Mouse (Mus musculus) midbrain, embryonic 13.5 days (tissue): ENCODE results near the gene 5830473C10Rik. TPM values are rescaled to one million over a fixed set of nuclear protein-coding genes. Genes with fewer than 3 reads are reported as not detected.
"Not testable (repeated sequence)": the region's sequence is repeated elsewhere in the genome, so short reads cannot be mapped to it uniquely, and the experiment has no call there.

Experiments used
- ATAC-seq: fragments of 200-750 bp; cut with Nextera tagmentation; 2 replicates; pipeline ENCODE4 v1.8.0; 2017; ENCODE audit warnings: mild to moderate bottlenecking, moderate TSS enrichment, moderate library complexity
- H3K27ac ChIP-seq: fragments of 300-500 bp; sonication (generic); 2 replicates; pipeline ENCODE4 v1.5.1; 2015; ENCODE audit warnings: inconsistent platforms, mild to moderate bottlenecking, moderate library complexity
- H3K27me3 ChIP-seq: fragments of 300-500 bp; sonication (generic); 2 replicates; pipeline ENCODE4 v1.6.1; 2015; ENCODE audit warnings: mild to moderate bottlenecking, inconsistent platforms
- H3K36me3 ChIP-seq: fragments of 300-500 bp; sonication (generic); 2 replicates; pipeline ENCODE4 v1.6.1; 2015; ENCODE audit warnings: mild to moderate bottlenecking, inconsistent platforms
- H3K4me1 ChIP-seq: fragments of 300-500 bp; sonication (generic); replicated peaks from 2 replicates; pipeline ENCODE4 v1.6.1; 2015; ENCODE audit warnings: inconsistent platforms
- H3K4me2 ChIP-seq: fragments of 300-500 bp; sonication (generic); replicated peaks from 2 replicates; pipeline ENCODE4 v1.6.1; 2015; ENCODE audit warnings: moderate library complexity, mild to moderate bottlenecking, inconsistent platforms
- H3K4me3 ChIP-seq: fragments of 300-500 bp; sonication (generic); replicated peaks from 2 replicates; pipeline ENCODE4 v1.5.1; 2015; ENCODE audit warnings: mild to moderate bottlenecking, inconsistent platforms
- H3K9ac ChIP-seq: fragments of 300-500 bp; sonication (generic); replicated peaks from 2 replicates; pipeline ENCODE4 v1.6.1; 2015; ENCODE audit warnings: mild to moderate bottlenecking, inconsistent platforms
- H3K9me3 ChIP-seq: fragments of 300-500 bp; sonication (generic); 2 replicates; pipeline ENCODE4 v1.6.1; 2016; ENCODE audit warnings: mild to moderate bottlenecking, inconsistent platforms
- WGBS: fragments of 180-500 bp; shearing (Covaris S2); methylation state at CpG from one replicate; pipeline ENCODE4 v1.1.7; 2015; 5-methylcytosine and 5-hydroxymethylcytosine counted together
- polyA plus RNA-seq: library from polyadenylated mRNA; unstranded; fragments of >200 nt; fragmentation: Nextera tagmentation; extraction: Ambion mirVana; gene quantifications from 2 replicates; pipeline ENCODE4 v1.2.1, GENCODE M21; 2015

The 5830473C10Rik gene
- polyA plus RNA-seq, 1 experiment from 2014 or later = not detected

DNA sequence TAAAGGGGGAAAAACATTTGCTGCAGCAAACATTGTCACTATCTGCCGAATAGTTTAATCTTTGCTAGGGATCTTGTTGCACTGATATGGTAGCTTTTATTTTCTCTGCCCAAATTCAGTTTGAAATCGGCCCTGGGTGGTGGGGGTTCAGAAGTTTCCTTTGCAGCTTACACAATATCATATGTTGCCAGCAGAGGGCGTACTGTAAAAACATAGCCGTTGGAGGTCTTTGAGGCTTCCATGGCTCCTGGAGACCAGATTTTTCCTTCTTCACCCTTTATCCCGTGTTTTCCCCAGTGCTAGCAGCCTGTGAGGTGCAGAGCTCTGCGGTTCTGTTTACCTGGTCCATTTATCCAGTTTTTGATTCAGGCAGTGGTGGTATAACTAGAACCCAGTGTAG lies 40.6 kb downstream of the 5830473C10Rik start:
- 24% methylated on average over 6 of the region's 6 CpGs for whole genome bisulfite sequencing
- no peak overlapping the region for H3K4me3 ChIP-seq
- ATAC-seq = no peak
- H3K27ac ChIP-seq = no peak overlapping the region
- H3K9ac ChIP-seq = no peak overlapping the region
- no peaks in the 10 kb centered on the region for H3K27me3 ChIP-seq
- H3K4me2 ChIP-seq = no peak overlapping the region
- H3K4me1 ChIP-seq = no peaks in the 10 kb centered on the region
- no peaks in the 10 kb centered on the region for H3K36me3 ChIP-seq
- H3K9me3 ChIP-seq = no peaks in the 10 kb centered on the region

GRCm38 (mm10) chr5:90603407-90603923 lies 42.6 kb downstream of the 5830473C10Rik start:
- no peaks in the 10 kb centered on the region for H3K9me3 ChIP-seq
- ATAC-seq = no peak
- H3K36me3 ChIP-seq = no peaks in the 10 kb centered on the region
- H3K4me3 ChIP-seq = no peak overlapping the region
- H3K4me2 ChIP-seq = no peak overlapping the region
- H3K27me3 ChIP-seq = no peaks in the 10 kb centered on the region
- 65% methylated on average over 13 of the region's 13 CpGs for WGBS
- H3K4me1 ChIP-seq = no peaks in the 10 kb centered on the region
- no peak overlapping the region for H3K27ac ChIP-seq
- no peak overlapping the region for H3K9ac ChIP-seq

DNA sequence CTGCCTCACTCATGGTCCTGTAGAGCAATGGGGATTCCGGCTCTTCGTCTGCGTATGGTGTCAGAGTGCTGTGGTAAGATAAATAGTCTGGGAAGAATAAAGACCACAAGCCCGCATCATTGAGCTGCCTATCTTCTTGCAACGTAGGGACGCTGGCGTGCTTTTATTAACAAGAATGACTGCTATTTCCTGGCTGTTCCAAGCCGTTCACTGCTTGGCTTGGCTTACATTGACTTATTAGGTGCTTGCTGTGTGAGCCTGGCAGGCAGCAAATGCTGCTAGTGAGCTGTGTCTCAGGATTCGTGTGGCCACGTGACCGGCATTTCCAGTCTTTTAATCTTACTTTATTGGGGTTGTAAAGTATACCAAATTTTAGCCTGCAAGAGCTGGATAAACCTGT lies 48.0 kb downstream of the 5830473C10Rik start:
- H3K27me3 ChIP-seq = no peaks in the 10 kb centered on the region
- WGBS = 83% methylated on average over 11 of the region's 11 CpGs
- H3K36me3 ChIP-seq = no peaks in the 10 kb centered on the region
- no peaks in the 10 kb centered on the region for H3K4me1 ChIP-seq
- no peak overlapping the region for H3K9ac ChIP-seq
- ATAC-seq = no peak
- no peak overlapping the region for H3K4me3 ChIP-seq
- H3K4me2 ChIP-seq = no peak overlapping the region
- no peaks in the 10 kb centered on the region for H3K9me3 ChIP-seq
- H3K27ac ChIP-seq = no peak overlapping the region

GRCm38 (mm10) chr5:90611388-90611787 lies 50.5 kb downstream of the 5830473C10Rik start:
- no peaks in the 10 kb centered on the region for H3K36me3 ChIP-seq
- no peak overlapping the region for H3K4me3 ChIP-seq
- H3K4me1 ChIP-seq = no peaks in the 10 kb centered on the region
- no peaks in the 10 kb centered on the region for H3K27me3 ChIP-seq
- H3K27ac ChIP-seq = no peak overlapping the region
- no peak overlapping the region for H3K9ac ChIP-seq
- 89% methylated on average over 3 of the region's 3 CpGs for WGBS
- H3K9me3 ChIP-seq = no peaks in the 10 kb centered on the region
- no peak for ATAC-seq
- no peak overlapping the region for H3K4me2 ChIP-seq

- Histone ChIP-seq H3K27ac (no peak overlapping the region), H3K4me2 (no peak overlapping the region), H3K4me3 (no peak overlapping the region), H3K36me3 (no peaks in the 10 kb centered on the region), H3K27me3 (no peaks in the 10 kb centered on the region), H3K9ac (no peak overlapping the region), H3K4me1 (no peaks in the 10 kb centered on the region), H3K9me3 (no peaks in the 10 kb centered on the region)
- 84% methylated on average over 6 of the region's 6 CpGs for WGBS
- no peak for ATAC-seq
Measured at GRCm38 (mm10) chr5:90611996-90612611, 51.2 kb downstream of the 5830473C10Rik start.

- H3K9ac ChIP-seq, H3K27me3 ChIP-seq, H3K4me2 ChIP-seq, H3K27ac ChIP-seq, H3K9me3 ChIP-seq, H3K36me3 ChIP-seq, H3K4me1 ChIP-seq, ATAC-seq, H3K4me3 ChIP-seq: not testable (repeated sequence)
- WGBS = 92% methylated on average over 1 of the region's 1 CpGs
Measured at GRCm38 (mm10) chr5:90612751-90613150, 51.8 kb downstream of the 5830473C10Rik start.

GRCm38 (mm10) chr5:90617859-90618258 lies 57.0 kb downstream of the 5830473C10Rik start:
- Histone ChIP-seq H3K4me3 (no peak overlapping the region), H3K27ac (no peak overlapping the region), H3K36me3 (no peaks in the 10 kb centered on the region), H3K27me3 (no peaks in the 10 kb centered on the region), H3K4me1 (no peaks in the 10 kb centered on the region), H3K9ac (no peak overlapping the region), H3K4me2 (no peak overlapping the region), H3K9me3 (no peaks in the 10 kb centered on the region)
- 93% methylated on average over 3 of the region's 3 CpGs for WGBS
- ATAC-seq = no peak

DNA sequence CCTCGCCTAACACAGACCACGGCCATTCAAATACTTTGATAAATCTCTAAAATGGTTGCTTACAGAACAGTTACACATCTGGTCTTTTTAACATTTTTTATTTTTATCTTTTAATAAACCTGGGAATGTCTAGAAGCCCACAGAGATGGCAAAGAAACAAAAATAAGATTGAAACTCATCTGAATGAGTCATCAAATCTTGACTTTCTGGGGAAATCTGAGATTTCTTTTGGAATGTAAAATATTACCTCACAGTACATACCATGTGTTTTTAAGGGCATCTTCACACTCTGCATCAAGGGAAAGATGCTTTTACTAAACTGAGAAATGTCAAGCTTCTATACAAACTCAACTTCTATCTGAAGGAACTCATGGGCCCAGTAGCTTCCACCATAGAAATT lies 60.4 kb downstream of the 5830473C10Rik start:
- Histone ChIP-seq H3K4me1 (no peaks in the 10 kb centered on the region), H3K27ac (no peak overlapping the region), H3K9ac (no peak overlapping the region), H3K4me2 (no peak overlapping the region), H3K4me3 (no peak overlapping the region), H3K36me3 (no peaks in the 10 kb centered on the region), H3K9me3 (no peaks in the 10 kb centered on the region), H3K27me3 (no peaks in the 10 kb centered on the region)
- WGBS = 90% methylated on average over 2 of the region's 2 CpGs
- ATAC-seq = no peak

DNA sequence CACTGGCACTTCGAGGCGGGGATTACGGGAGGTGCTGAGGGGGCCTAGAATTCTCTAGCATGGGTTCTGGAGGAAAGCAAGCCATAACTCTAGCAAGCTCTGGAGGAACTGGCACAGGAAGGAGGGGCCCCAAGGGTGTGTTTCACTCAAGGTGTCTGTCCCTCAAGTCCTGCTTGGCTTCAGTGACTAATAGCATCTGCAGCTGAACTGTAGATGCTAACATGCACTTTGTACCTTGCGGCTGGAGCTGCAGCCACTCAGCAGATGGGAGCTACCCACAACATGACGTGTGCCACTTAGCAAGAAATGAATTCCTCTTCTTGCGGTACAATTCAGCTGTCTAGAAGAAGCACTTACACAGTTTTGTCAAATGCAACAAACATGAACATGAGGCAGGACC lies 60.8 kb downstream of the 5830473C10Rik start:
- ATAC-seq = no peak
- H3K4me3 ChIP-seq = no peak overlapping the region
- 93% methylated on average over 6 of the region's 6 CpGs for WGBS

GRCm38 (mm10) chr5:90623209-90623608 lies 62.3 kb downstream of the 5830473C10Rik start:
- 90% methylated on average over 2 of the region's 2 CpGs for WGBS
- Histone ChIP-seq H3K27ac (no peak overlapping the region), H3K4me2 (no peak overlapping the region), H3K4me3 (no peak overlapping the region), H3K27me3 (no peaks in the 10 kb centered on the region), H3K9me3 (no peaks in the 10 kb centered on the region), H3K9ac (no peak overlapping the region), H3K36me3 (no peaks in the 10 kb centered on the region), H3K4me1 (no peaks in the 10 kb centered on the region)
- no peak for ATAC-seq

More for the DNA sequence above, 60.8 kb downstream of the 5830473C10Rik start:
- no peaks in the 10 kb centered on the region for H3K9me3 ChIP-seq
- no peaks in the 10 kb centered on the region for H3K4me1 ChIP-seq
- H3K4me2 ChIP-seq = no peak overlapping the region
- H3K36me3 ChIP-seq = no peaks in the 10 kb centered on the region
- no peak overlapping the region for H3K9ac ChIP-seq
- no peak overlapping the region for H3K27ac ChIP-seq
- no peaks in the 10 kb centered on the region for H3K27me3 ChIP-seq

- H3K9ac ChIP-seq = no peak overlapping the region
- no peaks in the 10 kb centered on the region for H3K9me3 ChIP-seq
- no peaks in the 10 kb centered on the region for H3K36me3 ChIP-seq
- ATAC-seq = no peak
- H3K4me3 ChIP-seq = no peak overlapping the region
- H3K27ac ChIP-seq = no peak overlapping the region
- WGBS = 73% methylated on average over 18 of the region's 18 CpGs
- H3K4me1 ChIP-seq = no peaks in the 10 kb centered on the region
- H3K4me2 ChIP-seq = no peak overlapping the region
- H3K27me3 ChIP-seq = no peaks in the 10 kb centered on the region
Measured at GRCm38 (mm10) chr5:90624708-90625425, 64.0 kb downstream of the 5830473C10Rik start.

GRCm38 (mm10) chr5:90627423-90627822 lies 66.5 kb downstream of the 5830473C10Rik start:
- H3K4me2 ChIP-seq = no peak overlapping the region
- no peaks in the 10 kb centered on the region for H3K27me3 ChIP-seq
- H3K36me3 ChIP-seq = no peaks in the 10 kb centered on the region
- H3K27ac ChIP-seq = no peak overlapping the region
- no peak overlapping the region for H3K4me3 ChIP-seq
- H3K4me1 ChIP-seq = no peaks in the 10 kb centered on the region
- 95% methylated on average over 4 of the region's 4 CpGs for WGBS
- ATAC-seq = no peak
- no peaks in the 10 kb centered on the region for H3K9me3 ChIP-seq
- H3K9ac ChIP-seq = no peak overlapping the region
